Mouse (Mus musculus) activated CD4-positive, CD25-positive, alpha-beta regulatory T cell (primary cell): ENCODE measurements around the gene Hira. TPM values are rescaled to one million over a fixed set of nuclear protein-coding genes. Genes with fewer than 3 reads are reported as not detected.

Experiments
- polyA plus RNA-seq, 2 experiments: library from polyadenylated mRNA; unstranded; fragments of 100-300 nt; shearing (Covaris generic); gene quantifications; one replicate each; pipeline ENCODE4 v1.2.1; 2017

Gene Hira
- 10 to 100 TPM; 19.8 to 23.5 TPM for polyA plus RNA-seq

GRCm38 (mm10) chr16:18876442-18877308 lies at the start of gene Hira, which contains the start of gene Mrpl40:
Hira (plus strand) TSS chr16:18877037.
Mrpl40 (minus strand) TSS chr16:18876862.

DNA sequence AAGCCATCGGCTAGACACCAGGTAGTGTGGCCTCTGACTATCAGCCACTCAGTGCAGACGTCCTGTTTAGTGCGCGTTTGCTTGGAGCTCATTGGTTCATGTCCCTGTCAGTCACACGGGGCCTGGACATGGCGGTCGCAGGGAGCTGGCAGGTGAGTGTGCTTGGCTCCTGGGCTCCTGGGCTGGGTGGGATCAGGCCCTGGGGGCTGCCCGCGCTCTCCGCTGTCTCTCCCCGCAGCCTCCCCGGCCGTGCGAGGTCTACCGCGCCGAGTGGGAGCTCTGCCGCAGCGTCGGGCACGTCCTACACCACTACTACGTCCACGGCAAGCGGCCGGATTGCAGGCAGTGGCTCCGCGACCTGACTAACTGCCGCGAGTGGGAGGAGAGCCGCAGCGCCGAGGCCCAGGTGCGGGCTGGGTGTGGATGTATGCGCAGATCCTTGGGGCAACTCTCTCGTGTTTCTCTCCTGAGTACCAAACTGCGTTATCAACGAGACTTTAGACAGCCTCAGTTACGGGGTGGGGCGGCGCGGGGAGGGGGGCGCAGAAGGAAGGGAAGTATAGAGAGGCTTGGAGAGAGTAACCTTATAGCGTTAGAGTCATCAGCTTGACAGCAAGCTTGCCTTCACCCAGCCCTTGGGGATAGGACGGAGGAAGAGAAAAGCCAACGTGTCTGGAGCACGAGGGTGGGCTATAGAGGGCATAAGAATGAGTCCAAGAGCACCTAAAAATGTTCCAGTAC lies 40.2 kb upstream of the Hira start, which contains the start of the genes 2510002D24Rik and Gm28539:
TSS of gene 2510002D24Rik (plus strand) at position 111 of the 741 bp plus-strand sequence.
TSS of gene Gm28539 (plus strand) at position 117 of the 741 bp plus-strand sequence.

Other genes starting within 250 kb of the Hira start
- under 1 TPM in 1 of 2 experiments, not detected in 1; 0.91 TPM for gene Sept5, start 247.1 kb upstream of the Hira start, polyA plus RNA-seq
- under 1 TPM; 0.16 to 0.49 TPM for gene Cldn5, start 100.2 kb upstream of the Hira start, polyA plus RNA-seq
- gene Ufd1, start 65.3 kb upstream of the Hira start, polyA plus RNA-seq, result 100 to 1,000 TPM; 120 to 159 TPM
- 10 to 100 TPM; 14.8 to 19.0 TPM for gene Cdc45, start 65.0 kb upstream of the Hira start, polyA plus RNA-seq
- 10 to 100 TPM; 65.2 to 95.3 TPM for gene 2510002D24Rik, start 40.5 kb upstream of the Hira start, polyA plus RNA-seq
- gene Gm28539, start 40.5 kb upstream of the Hira start, polyA plus RNA-seq, result not detected
- gene Mrpl40, start 175 bp upstream of the Hira start, polyA plus RNA-seq, result 10 to 100 TPM; 92.6 to 93.2 TPM